Mouse (Mus musculus) cerebellum, adult 8-10 months (tissue): ENCODE measurements around the gene Kcnj2.

Experiments
- DNase-seq: peaks from one replicate; pipeline ENCODE4 v3.0.0; 2022

Gene Kcnj2

DNA sequence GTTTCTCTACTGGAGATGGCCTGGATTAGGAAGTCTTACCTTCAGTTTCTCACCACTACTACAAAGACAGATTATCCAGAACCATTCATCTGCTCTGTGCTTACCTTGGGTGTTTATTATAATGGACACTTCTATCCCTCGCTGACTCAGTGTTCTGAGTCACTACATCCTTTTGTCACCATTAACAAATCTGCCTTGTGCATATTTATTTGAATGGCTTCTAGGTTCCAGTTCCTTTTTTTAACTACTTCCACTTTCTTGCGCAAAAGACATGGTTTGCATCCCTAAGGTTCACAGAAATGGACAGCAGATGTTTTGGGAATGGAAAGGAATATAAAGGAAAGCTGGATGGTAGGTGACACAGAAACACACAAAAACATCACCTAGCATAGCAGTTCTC is 27.0 kb downstream of the Kcnj2 start:
- DNase-seq = no peak

GRCm38 (mm10) chr11:111096612-111097011 is 30.6 kb downstream of the Kcnj2 start:
- DNase-seq = no peak

DNA sequence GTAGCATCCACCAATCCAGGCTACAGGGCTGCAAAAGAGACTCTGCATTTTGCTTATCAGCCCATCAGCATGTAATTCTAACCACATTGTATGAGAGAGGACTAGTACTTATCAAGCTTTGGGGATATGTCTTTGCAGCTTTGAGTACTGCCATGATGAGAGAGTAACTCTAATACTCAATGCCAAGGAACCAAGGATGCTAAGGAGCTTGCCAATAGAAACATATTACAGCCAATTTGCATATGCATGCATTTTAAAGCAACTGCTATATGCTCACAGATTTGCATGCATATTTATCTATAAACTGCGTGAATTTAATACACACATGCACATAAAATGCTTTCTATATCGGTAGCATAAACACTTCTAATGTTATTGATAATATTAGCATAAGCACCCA is 34.2 kb downstream of the Kcnj2 start:
- no peak for DNase-seq

GRCm38 (mm10) chr11:111100651-111101050 is 34.7 kb downstream of the Kcnj2 start:
- DNase-seq = no peak

DNA sequence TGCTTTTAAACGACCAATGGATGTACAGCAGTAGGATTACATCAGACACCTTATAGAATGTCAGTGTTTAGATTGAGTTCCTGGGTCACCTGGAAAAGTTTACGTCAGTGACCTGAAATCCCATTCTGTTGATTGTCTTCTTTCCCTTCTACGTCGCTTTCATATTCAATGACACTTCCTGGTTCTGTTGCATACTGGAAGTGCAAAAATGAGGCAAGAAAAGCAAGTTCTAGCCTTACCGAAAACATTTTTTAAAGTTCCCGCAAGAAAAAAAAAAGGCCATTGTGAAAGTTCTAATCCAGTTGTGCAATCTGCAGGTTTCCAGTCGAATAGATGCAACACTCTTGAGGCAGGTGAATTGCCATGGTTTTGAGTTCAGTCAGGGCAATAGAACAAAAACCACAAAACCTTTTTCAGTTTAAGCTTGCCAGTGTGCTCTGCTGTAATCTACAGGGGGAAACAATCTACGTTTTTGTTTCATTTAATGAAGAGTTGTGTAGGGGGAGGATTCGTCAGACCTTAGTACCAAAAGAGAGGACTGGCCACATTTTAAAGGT is 35.7 kb downstream of the Kcnj2 start:
- DNase-seq = no peak

DNA sequence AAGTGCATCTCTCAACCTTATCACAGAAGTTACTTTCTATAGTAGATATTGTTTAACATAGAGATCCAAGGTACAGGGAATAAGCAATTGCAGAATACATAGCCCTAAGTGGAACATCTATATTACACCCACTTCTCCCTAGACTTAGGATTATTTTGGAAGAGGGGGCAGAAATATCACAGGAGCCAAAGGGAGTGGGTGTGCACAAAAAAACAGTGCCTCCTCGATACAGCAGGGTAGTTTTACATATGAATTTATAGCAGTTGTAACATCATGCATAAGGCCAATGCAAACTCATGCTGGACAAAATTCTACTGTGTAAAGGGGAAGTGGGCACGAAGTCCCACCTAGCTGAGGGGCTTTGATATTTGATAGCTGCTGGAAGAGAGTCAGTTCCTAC is 38.5 kb downstream of the Kcnj2 start:
- DNase-seq = no peak

GRCm38 (mm10) chr11:111108130-111108529 is 42.2 kb downstream of the Kcnj2 start:
- DNase-seq = no peak

- DNase-seq = no peak
These were observed 55.5 kb downstream of the Kcnj2 start for GRCm38 (mm10) chr11:111121514-111121913.

DNA sequence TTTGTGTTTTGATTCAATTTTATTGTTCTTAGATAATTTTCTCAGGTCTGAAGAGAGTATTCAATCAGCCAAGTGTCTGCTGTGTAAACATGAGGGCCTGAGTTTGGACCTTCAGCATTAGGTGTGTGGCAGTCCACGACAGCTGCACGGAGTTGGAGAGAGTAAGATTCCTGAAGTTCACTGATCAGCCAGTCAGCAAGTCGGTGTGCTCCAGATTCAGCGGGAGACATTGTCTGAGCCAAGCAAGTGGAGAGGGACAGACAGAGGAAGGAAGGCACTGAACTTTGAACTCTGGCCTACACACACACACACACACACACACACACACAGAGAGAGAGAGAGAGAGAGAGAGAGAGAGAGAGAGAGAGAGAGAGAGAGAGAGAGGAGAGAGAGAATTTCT is 57.4 kb downstream of the Kcnj2 start:
- DNase-seq = no peak

- no peak for DNase-seq
These were observed 60.0 kb downstream of the Kcnj2 start for GRCm38 (mm10) chr11:111125963-111126362.
